Mouse (Mus musculus) megakaryocyte, embryonic 14.5 days (primary cell): Measurements from ENCODE around the gene Asb16.

Source experiments
- FLI1 ChIP-seq: IDR thresholded peaks from 2 replicates; pipeline ENCODE4 v1.6.1; 2012; ENCODE audit warnings: low read length, inconsistent platforms, mixed read lengths
- GATA1 ChIP-seq: IDR thresholded peaks from 3 replicates; pipeline ENCODE4 v1.6.1; 2012; ENCODE audit warnings: mixed read lengths, low read length, inconsistent platforms, borderline replicate concordance

DNA sequence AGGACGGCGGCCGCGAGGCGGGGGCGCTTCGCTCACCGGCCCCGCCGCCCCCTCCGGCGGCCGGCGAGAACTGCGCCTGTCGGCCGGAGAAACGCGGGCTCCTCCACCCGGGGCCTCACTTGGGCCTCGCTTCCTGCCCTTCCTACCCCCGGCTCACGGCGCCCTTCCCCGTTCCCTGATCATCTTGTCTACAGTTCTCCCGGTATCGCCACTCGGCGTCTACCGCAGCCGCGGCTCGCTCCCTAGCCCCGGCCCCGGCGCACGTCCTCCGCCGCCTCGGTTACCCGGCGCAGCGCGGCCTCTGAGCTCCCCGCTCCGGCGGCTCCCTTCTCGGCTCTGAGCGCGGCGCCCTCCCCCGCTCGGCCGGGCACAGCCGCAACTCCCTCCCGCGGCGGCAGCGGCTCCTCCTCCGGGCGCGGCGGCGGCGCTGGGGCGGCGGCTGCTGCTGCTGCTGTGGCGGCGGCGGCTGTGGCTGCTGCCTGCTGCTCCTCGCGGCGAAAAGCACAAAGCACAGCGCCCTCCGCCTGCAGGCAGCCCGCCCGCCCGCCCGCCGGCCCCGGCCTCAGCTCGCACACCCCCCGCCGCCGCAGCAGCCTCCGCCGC, 48.9 kb downstream of the Asb16 start:
- no peak for TF ChIP-seq GATA1
- TF ChIP-seq FLI1 = no peak
